In the genomic region with DNA sequence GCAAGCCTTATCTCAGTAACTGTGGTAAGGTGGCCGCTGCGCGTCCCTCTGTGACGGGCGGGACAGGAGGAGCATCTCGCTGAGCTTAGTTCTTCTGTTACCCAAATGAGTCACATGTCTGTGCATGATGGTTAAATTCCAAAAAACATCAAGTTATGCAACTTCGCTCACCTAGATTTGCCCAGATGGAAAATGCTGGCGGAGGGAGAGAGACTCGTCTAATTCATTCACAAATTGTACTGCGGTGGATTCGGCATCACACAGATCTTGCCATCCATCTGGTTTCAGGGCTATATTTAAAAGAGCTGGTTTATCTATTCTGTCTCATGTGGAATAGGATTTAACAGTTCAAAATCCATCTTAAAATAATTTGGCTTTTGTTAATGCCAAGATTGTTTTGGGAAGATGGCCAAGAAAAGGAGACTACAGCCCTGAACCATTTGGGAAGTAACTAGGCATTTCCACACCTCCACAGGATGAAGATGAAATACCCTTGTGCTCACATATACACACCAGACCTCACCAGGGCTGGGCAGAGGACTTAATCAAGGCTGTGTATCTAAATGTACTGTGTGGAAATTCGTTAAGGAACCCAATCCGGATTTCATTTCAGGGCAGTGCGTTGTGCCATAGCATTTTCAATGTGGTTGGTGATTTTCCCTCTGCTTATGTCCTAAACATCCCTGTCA, we compare ENCODE assay signal across 17 mouse cellular contexts.
DNase-seq lines count a peak whose midpoint lies in the region; TF ChIP-seq lines count a peak whose summit lies in the region.
"Had no signal": no experiment of that assay in that cellular context is flagged by ENCODE, and none has a peak within 500 bp of the region (broad histone marks: within the 10 kb centered on the region; RNA-seq: fewer than 3 reads in every experiment).

No protein-coding gene starts in this region.

- no peak overlapping the region for H3K27ac ChIP-seq in thymus, adult 2 months (ENCODE audit: control insufficient read depth, insufficient read depth, low read length)
- H3K27ac ChIP-seq: intestine, embryonic 15.5 days; liver, embryonic 12.5 days had no signal

- no peaks in the 10 kb centered on the region for H3K4me1 ChIP-seq in thymus, adult 2 months (replicated peaks; ENCODE audit: control insufficient read depth, insufficient read depth, low read length)
- H3K4me1 ChIP-seq: intestine, embryonic 15.5 days; liver, embryonic 12.5 days had no signal

- intact Hi-C loops in left cerebral cortex, postnatal 4 days (cut with DNase I), result no loop called here

- no peak overlapping the region for H3K4me3 ChIP-seq in thymus, adult 2 months (ENCODE audit: control insufficient read depth, insufficient read depth, low read length)
- H3K4me3 ChIP-seq: erythroblast, embryonic 14.5 days; intestine, embryonic 15.5 days; liver, embryonic 12.5 days had no signal

- H3K36me3 ChIP-seq in thymus, adult 2 months (ENCODE audit: control insufficient read depth, insufficient read depth, low read length), result no peaks in the 10 kb centered on the region; the same call in 1 of the 2 replicates
- H3K36me3 ChIP-seq: intestine, embryonic 15.5 days had no signal

- no peak for TF ChIP-seq POLR2A in thymus, adult 2 months (IDR thresholded peaks at IDR 0.05; ENCODE audit: control insufficient read depth, extremely low read depth, insufficient read depth, low read length, poor library complexity)

- peak; percentile 77 for DNase-seq in left cerebral cortex, adult 11 months (ENCODE audit: low spot score)
- DNase-seq in left cerebral cortex, postnatal 4 days, result no peak
- DNase-seq in cerebellum, adult 9-10 months, result peak; percentile 91
- peak; percentile 74 for DNase-seq in layer of hippocampus, adult 9-10 months (ENCODE audit: low spot score)
- peak; percentile 29 for DNase-seq in right cerebral cortex, postnatal 14 days
- DNase-seq in embryo, embryonic 10 days (ENCODE audit: low spot score), result no peak
- no peak for DNase-seq in lung, postnatal 25 days (ENCODE audit: low spot score)
- DNase-seq in thymus, adult 2 months, result no peak
- DNase-seq: adrenal gland, postnatal 25 days; heart, postnatal 4 days; kidney, postnatal 14 days; lung, postnatal 4 days had no signal

- TF ChIP-seq CTCF in thymus, adult 2 months (IDR thresholded peaks at IDR 0.05; ENCODE audit: borderline replicate concordance, control insufficient read depth, extremely low read depth, insufficient read depth, low read length, poor library complexity), result no peak

- no peaks in the 10 kb centered on the region for H3K27me3 ChIP-seq in thymus, adult 2 months (ENCODE audit: control insufficient read depth, insufficient read depth, low read length)
- H3K27me3 ChIP-seq: CH12.LX; intestine, embryonic 15.5 days; liver, embryonic 12.5 days; Patski had no signal

- WGBS in thymus, adult 2 months, result 97% methylated on average over 14 of the region's 14 CpGs

Comparison
In these comparisons a context has a peak if more than half of its experiments do, and no peak if none do; other contexts are left out.
1. DNase-seq: peak in left cerebral cortex, adult 11 months (single experiment), cerebellum, adult 9-10 months (single experiment), layer of hippocampus, adult 9-10 months (single experiment) and right cerebral cortex, postnatal 14 days (single experiment); none in left cerebral cortex, postnatal 4 days (single experiment), embryo, embryonic 10 days (single experiment), lung, postnatal 25 days (single experiment) and thymus, adult 2 months (single experiment).